Mouse (Mus musculus) CH12.LX (cell line): ENCODE measurements at regions not wholly inside any gene's neighbourhood (a gene's known extent, or its start where the extent isn't known, plus 50 kb on each side); places are given as distances from the start of the nearest gene placed in this dataset.

ENCODE experiments used
- DNase-seq: peaks from one replicate; pipeline ENCODE4 v3.0.0-alpha.2; 2013; ENCODE audit errors: extremely low read depth
- H3K27ac ChIP-seq: 2 replicates; pipeline ENCODE4 v1.5.1; 2012; ENCODE audit warnings: low read depth, mild to moderate bottlenecking, control low read depth, moderate library complexity; ENCODE audit not compliant: insufficient read depth
- H3K27me3 ChIP-seq: replicated peaks from 2 replicates; pipeline ENCODE3; 2012; ENCODE audit warnings: inconsistent platforms
- H3K36me3 ChIP-seq, 2 experiments: replicated peaks in 1 of 2; 2 replicates each; pipeline versions ENCODE3 to v1.6.1; 2012; ENCODE audit warnings: inconsistent platforms in 1 of 2, low read length in 1 of 2, mild to moderate bottlenecking in 1 of 2, mixed read lengths in 1 of 2, moderate library complexity in 1 of 2; ENCODE audit not compliant: control insufficient read depth in 1 of 2, insufficient read depth in 1 of 2
- H3K4me1 ChIP-seq, 2 experiments: 2 replicates each; pipeline ENCODE4 v1.6.1; 2012; ENCODE audit warnings: inconsistent platforms in 1 of 2, moderate library complexity in 1 of 2; ENCODE audit not compliant: insufficient read depth in 2 of 2, control insufficient read depth in 1 of 2
- H3K4me2 ChIP-seq: 2 replicates; pipeline ENCODE4 v1.6.1; 2012; ENCODE audit warnings: low read depth, mild to moderate bottlenecking, control low read depth; ENCODE audit not compliant: poor library complexity, insufficient read depth, severe bottlenecking
- H3K4me3 ChIP-seq, 3 experiments: fragments of 150-350 bp in 1 of 3; sonication (generic) in 1 of 3; replicated peaks in 1 of 3; 2 replicates each; pipeline versions ENCODE3 to v1.5.1; 2011 to 2012; ENCODE audit warnings: low read depth in 2 of 3, low read length in 2 of 3, mild to moderate bottlenecking in 2 of 3, moderate library complexity in 2 of 3, control low read depth in 1 of 3, improper control_type of control experiment in 1 of 3, inconsistent platforms in 1 of 3, mixed read lengths in 1 of 3; ENCODE audit not compliant: poor library complexity in 1 of 3
- H3K79me2 ChIP-seq: replicated peaks from 2 replicates; pipeline ENCODE4 v1.6.1; 2012; ENCODE audit warnings: mild to moderate bottlenecking, moderate library complexity; ENCODE audit not compliant: control insufficient read depth, poor library complexity, insufficient read depth, severe bottlenecking; ENCODE audit errors: extremely low read depth
- H3K9ac ChIP-seq: 2 replicates; pipeline ENCODE4 v1.6.1; 2012; ENCODE audit warnings: low read depth, mild to moderate bottlenecking, control low read depth, moderate library complexity; ENCODE audit not compliant: insufficient read depth
- H3K9me3 ChIP-seq: replicated peaks from 2 replicates; pipeline ENCODE3; 2012; ENCODE audit warnings: low read length, inconsistent platforms, mixed read lengths
- CHD1 ChIP-seq: IDR thresholded peaks from 2 replicates; pipeline ENCODE4 v1.6.1; 2012; ENCODE audit warnings: low read depth, low read length, improper control_type of control experiment, inconsistent platforms
- CHD2 ChIP-seq: IDR thresholded peaks from 2 replicates; pipeline ENCODE4 v1.6.1; 2011; ENCODE audit warnings: low read length, improper control_type of control experiment
- CTCF ChIP-seq, 2 experiments: IDR thresholded peaks in 1 of 2; conservative IDR thresholded peaks in 1 of 2; 2 replicates each; pipeline ENCODE4 v1.5.1; 2011 to 2012; ENCODE audit warnings: low read depth in 2 of 2, low read length in 2 of 2, improper control_type of control experiment in 1 of 2, inconsistent platforms in 1 of 2, mild to moderate bottlenecking in 1 of 2, moderate library complexity in 1 of 2
- EP300 ChIP-seq: IDR thresholded peaks from 2 replicates; pipeline ENCODE4 v1.6.1; 2011; ENCODE audit warnings: low read length, improper control_type of control experiment
- GABPA ChIP-seq: IDR thresholded peaks from 2 replicates; pipeline ENCODE4 v1.6.1; 2012; ENCODE audit warnings: low read depth, low read length, improper control_type of control experiment, inconsistent platforms; ENCODE audit not compliant: insufficient replicate concordance
- JUN ChIP-seq: IDR thresholded peaks from 2 replicates; pipeline ENCODE4 v1.6.1; 2011; ENCODE audit warnings: low read depth, mild to moderate bottlenecking, low read length, improper control_type of control experiment, moderate library complexity; ENCODE audit not compliant: insufficient read depth
- KAT2A ChIP-seq: IDR thresholded peaks from 2 replicates; pipeline ENCODE4 v1.6.1; 2012; ENCODE audit warnings: low read length, improper control_type of control experiment, inconsistent platforms; ENCODE audit not compliant: insufficient replicate concordance
- MAFK ChIP-seq: IDR thresholded peaks from 2 replicates; pipeline ENCODE4 v1.6.1; 2011; ENCODE audit warnings: low read length, improper control_type of control experiment; ENCODE audit not compliant: insufficient replicate concordance
- MAZ ChIP-seq: IDR thresholded peaks from 2 replicates; pipeline ENCODE4 v1.6.1; 2012; ENCODE audit warnings: low read depth, mild to moderate bottlenecking, inconsistent platforms, low read length, improper control_type of control experiment, moderate library complexity
- MXI1 ChIP-seq: IDR thresholded peaks from 2 replicates; pipeline ENCODE4 v1.6.1; 2011; ENCODE audit warnings: mild to moderate bottlenecking, low read depth, low read length, improper control_type of control experiment
- MYC ChIP-seq: IDR thresholded peaks from 2 replicates; pipeline ENCODE4 v1.6.1; 2011; ENCODE audit warnings: low read depth, mild to moderate bottlenecking, improper control_type of control experiment, low read length
- NELFE ChIP-seq: IDR thresholded peaks from 2 replicates; pipeline ENCODE4 v1.6.1; 2011; ENCODE audit warnings: low read depth, low read length, improper control_type of control experiment
- PAX5 ChIP-seq: IDR thresholded peaks from 2 replicates; pipeline ENCODE4 v1.6.1; 2012; ENCODE audit warnings: low read length, inconsistent platforms, mixed read lengths
- POLR2A ChIP-seq: IDR thresholded peaks from 2 replicates; pipeline ENCODE4 v1.6.1; 2011; ENCODE audit warnings: low read depth, mild to moderate bottlenecking, improper control_type of control experiment, low read length
- POLR2AphosphoS2 ChIP-seq: IDR thresholded peaks from 2 replicates; pipeline ENCODE4 v1.6.1; 2011; ENCODE audit warnings: low read depth, low read length, improper control_type of control experiment
- RAD21 ChIP-seq: IDR thresholded peaks from 2 replicates; pipeline ENCODE4 v1.6.1; 2011; ENCODE audit warnings: low read depth, mild to moderate bottlenecking, low read length, improper control_type of control experiment, moderate library complexity
- SIN3A ChIP-seq: IDR thresholded peaks from 2 replicates; pipeline ENCODE4 v1.6.1; 2012; ENCODE audit warnings: low read length, improper control_type of control experiment, inconsistent platforms
- TCF12 ChIP-seq: IDR thresholded peaks from 2 replicates; pipeline ENCODE4 v1.6.1; 2014; ENCODE audit warnings: low read depth, mild to moderate bottlenecking, inconsistent platforms, low read length, improper control_type of control experiment
- USF1 ChIP-seq: IDR thresholded peaks from 2 replicates; pipeline ENCODE4 v1.6.1; 2014; ENCODE audit warnings: low read depth, mild to moderate bottlenecking, inconsistent platforms, low read length, improper control_type of control experiment
- USF2 ChIP-seq: conservative IDR thresholded peaks from 2 replicates; pipeline ENCODE4 v1.6.1; 2011; ENCODE audit warnings: low read depth, low read length, improper control_type of control experiment
- ZC3H11A ChIP-seq: IDR thresholded peaks from 2 replicates; pipeline ENCODE4 v1.6.1; 2012; ENCODE audit warnings: low read depth, mild to moderate bottlenecking, inconsistent platforms, low read length, improper control_type of control experiment
- ZKSCAN1 ChIP-seq: IDR thresholded peaks from 2 replicates; pipeline ENCODE4 v1.6.1; 2012; ENCODE audit warnings: low read depth, inconsistent platforms, low read length, improper control_type of control experiment, borderline replicate concordance
- ZMIZ1 ChIP-seq: IDR thresholded peaks from 2 replicates; pipeline ENCODE4 v1.6.1; 2012; ENCODE audit warnings: low read depth, mild to moderate bottlenecking, inconsistent platforms, low read length, improper control_type of control experiment
- ZNF384 ChIP-seq: IDR thresholded peaks from 2 replicates; pipeline ENCODE4 v1.6.1; 2012; ENCODE audit warnings: low read depth, low read length, improper control_type of control experiment, inconsistent platforms
- dilution Hi-C: fragments of 300-500 bp; cut with MboI; formaldehyde crosslinking; loops from 2 replicates; pipeline ENCODE4 v1.14.3; 2020; ENCODE audit warnings: low sequenced_read_pairs; ENCODE audit not compliant: extremely low pct_unique_long_range_greater_than_20kb, extremely low pct_ligation_motif_present
- in situ Hi-C: fragments of 300-500 bp; cut with MboI; formaldehyde crosslinking; loops from 3 replicates; pipeline ENCODE4 v1.14.3; 2019; ENCODE audit warnings: low sequenced_read_pairs, low pct_ligation_motif_present, low pct_unique_long_range_greater_than_20kb, mixed read lengths

DNA sequence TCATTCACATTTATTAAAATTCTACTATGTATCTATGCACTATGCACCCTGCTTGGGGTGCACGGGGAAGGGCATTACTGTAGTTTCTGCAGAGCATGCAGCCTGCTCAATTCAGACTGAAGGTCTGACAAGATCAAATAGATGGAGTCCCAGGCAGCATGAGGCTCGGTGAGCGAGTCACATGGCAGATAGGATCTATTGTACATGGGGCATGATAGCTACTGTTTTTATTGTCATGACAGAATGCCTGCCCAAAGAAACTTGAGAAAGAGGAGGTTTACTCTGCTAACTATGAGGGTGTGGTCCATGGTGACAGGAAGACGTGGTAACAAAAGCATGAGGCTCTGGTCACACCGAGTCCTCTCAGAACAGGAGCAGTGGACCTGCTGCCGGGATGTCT, 203.1 kb upstream of the Sesn3 start:
- DNase-seq: no peak
- dilution Hi-C loops (no loop called here), in situ Hi-C loops (no loop called here)

DNA sequence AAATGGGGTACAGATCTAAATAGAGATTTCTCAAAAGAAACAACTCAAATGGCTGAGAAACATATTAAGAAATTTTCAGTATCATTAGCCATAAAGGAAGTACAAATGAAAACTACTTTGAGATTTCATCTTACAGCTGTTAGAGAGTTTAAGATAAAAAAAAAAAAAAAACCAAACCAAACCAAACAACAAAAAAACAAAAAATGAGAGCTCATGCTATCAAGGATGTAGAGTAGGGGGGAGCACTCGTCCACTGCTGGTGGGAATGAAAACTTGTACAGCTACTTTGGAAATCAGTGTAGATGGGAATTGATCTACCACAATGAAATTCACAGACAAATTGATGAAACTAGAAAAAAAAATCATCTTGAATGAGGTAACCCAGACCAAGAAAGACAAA, 201.9 kb upstream of the Sesn3 start:
- in situ Hi-C loops: no loop called here
- TF ChIP-seq CHD2 (no peak), KAT2A (no peak), MAZ (no peak), ZKSCAN1 (no peak), PAX5 (no peak), ZMIZ1 (no peak), USF2 (no peak), NELFE (no peak), SIN3A (no peak), MYC (no peak), ZNF384 (no peak), TCF12 (no peak), MXI1 (no peak), EP300 (no peak), RAD21 (no peak)
- TF ChIP-seq, all 38 proteins: peak for 0
- no peak overlapping the region for H3K4me2 ChIP-seq
- H3K9me3 ChIP-seq: no peaks in the 10 kb centered on the region
- H3K27me3 ChIP-seq: no peaks in the 10 kb centered on the region
- H3K36me3 ChIP-seq: no peaks in the 10 kb centered on the region
- no peaks in the 10 kb centered on the region for H3K79me2 ChIP-seq
- H3K27ac ChIP-seq: no peak overlapping the region
- no peak for DNase-seq
- dilution Hi-C loops: no loop called here
- no peak overlapping the region for H3K9ac ChIP-seq
- H3K4me1 ChIP-seq: peaks cover 0 to 7% of the 10 kb centered on the region in 2 experiments; a peak in 3 of 4 replicates
- H3K4me3 ChIP-seq: no peak overlapping the region

More for the DNA sequence above, 203.1 kb upstream of the Sesn3 start:
- Histone ChIP-seq H3K4me1 (peaks cover 0 to 7% of the 10 kb centered on the region in 2 experiments; a peak in 2 of 4 replicates), H3K36me3 (no peaks in the 10 kb centered on the region), H3K9me3 (no peaks in the 10 kb centered on the region), H3K79me2 (no peaks in the 10 kb centered on the region), H3K27me3 (no peaks in the 10 kb centered on the region), H3K4me2 (no peak overlapping the region), H3K27ac (no peak overlapping the region), H3K9ac (no peak overlapping the region), H3K4me3 (no peak overlapping the region)
- TF ChIP-seq POLR2AphosphoS2: no peak
- TF ChIP-seq CHD1: no peak
- TF ChIP-seq MYC: no peak
- TF ChIP-seq ZMIZ1: no peak
- no peak for TF ChIP-seq GABPA
- no peak for TF ChIP-seq USF1
- TF ChIP-seq USF2: no peak
- no peak for TF ChIP-seq MXI1
- TF ChIP-seq RAD21: no peak
- TF ChIP-seq JUN: no peak
- TF ChIP-seq TCF12: no peak
- no peak for TF ChIP-seq ZC3H11A
- no peak for TF ChIP-seq MAFK
- TF ChIP-seq CTCF (conservative IDR thresholded peaks at IDR 0.05 in 1 of 2, IDR thresholded peaks at IDR 0.05 in 1 of 2; ENCODE audit: low read depth in 2 of 2, low read length in 2 of 2): no peak
- no peak for TF ChIP-seq POLR2A
